Mouse (Mus musculus) hindbrain, postnatal 0 days (tissue): ENCODE data around the gene Mecp2. TPM values are rescaled to one million over a fixed set of nuclear protein-coding genes. Genes with fewer than 3 reads are reported as not detected.

ENCODE experiments used
- ATAC-seq: fragments of 200-750 bp; cut with Nextera tagmentation; 2 replicates; pipeline ENCODE4 v1.8.0; 2017; ENCODE audit warnings: mild to moderate bottlenecking, moderate TSS enrichment, moderate library complexity
- DNase-seq: peaks from one replicate; pipeline ENCODE4 v3.0.0-alpha.2; 2015; ENCODE audit warnings: low spot score
- H3K27ac ChIP-seq: fragments of 300-500 bp; sonication (generic); 2 replicates; pipeline ENCODE4 v1.5.1; 2014; ENCODE audit warnings: mild to moderate bottlenecking
- H3K27me3 ChIP-seq: fragments of 300-500 bp; sonication (generic); 2 replicates; pipeline ENCODE4 v1.6.1; 2014; ENCODE audit warnings: low read length, mixed read lengths; ENCODE audit not compliant: insufficient read depth
- H3K36me3 ChIP-seq: fragments of 300-500 bp; sonication (generic); 2 replicates; pipeline ENCODE4 v1.6.1; 2014; ENCODE audit warnings: low read length, mixed read lengths; ENCODE audit not compliant: insufficient read depth
- H3K4me1 ChIP-seq: fragments of 300-500 bp; sonication (generic); 2 replicates; pipeline ENCODE4 v1.6.1; 2014; ENCODE audit warnings: antibody characterized with exemption, low read length, mixed read lengths; ENCODE audit not compliant: insufficient read depth
- H3K4me2 ChIP-seq: fragments of 300-500 bp; sonication (generic); 2 replicates; pipeline ENCODE4 v1.6.1; 2014; ENCODE audit warnings: low read depth, mild to moderate bottlenecking, low read length, moderate library complexity, mixed read lengths
- H3K4me3 ChIP-seq: fragments of 300-500 bp; sonication (generic); 2 replicates; pipeline ENCODE4 v1.5.1; 2014; ENCODE audit warnings: low read length
- H3K9ac ChIP-seq: fragments of 300-500 bp; sonication (generic); replicated peaks from 2 replicates; pipeline ENCODE4 v1.6.1; 2014; ENCODE audit warnings: mild to moderate bottlenecking, low read length, moderate library complexity, mixed read lengths
- H3K9me3 ChIP-seq: fragments of 300-500 bp; sonication (generic); 2 replicates; pipeline ENCODE4 v1.6.1; 2016; ENCODE audit warnings: low read length, mixed read lengths
- CTCF ChIP-seq: IDR thresholded peaks from 2 replicates; pipeline ENCODE4 v1.5.1; 2016; ENCODE audit warnings: antibody characterized with exemption, control low read depth, low read depth
- WGBS: fragments of 180-500 bp; shearing (Covaris S2); extraction: QIAGEN DNeasy Blood & Tissue Kit; methylation state at CpG from one replicate; pipeline ENCODE4 v1.1.7; 2014; 5-methylcytosine and 5-hydroxymethylcytosine counted together
- polyA plus RNA-seq: library from polyadenylated mRNA; unstranded; fragments of >200 nt; fragmentation: Nextera tagmentation; extraction: Ambion mirVana; gene quantifications from 2 replicates; pipeline ENCODE4 v1.2.1, GENCODE M21; 2015
- total RNA-seq: library from RNA; depleted of rRNA; stranded (reverse); fragments of >200 nt; gene quantifications from 2 replicates; pipeline ENCODE4 v1.2.3, GENCODE M21; 2014

Mecp2 gene
- total and polyA plus RNA-seq, 2 experiments from 2014 or later, result 12.2 to 48.9 TPM

DNA sequence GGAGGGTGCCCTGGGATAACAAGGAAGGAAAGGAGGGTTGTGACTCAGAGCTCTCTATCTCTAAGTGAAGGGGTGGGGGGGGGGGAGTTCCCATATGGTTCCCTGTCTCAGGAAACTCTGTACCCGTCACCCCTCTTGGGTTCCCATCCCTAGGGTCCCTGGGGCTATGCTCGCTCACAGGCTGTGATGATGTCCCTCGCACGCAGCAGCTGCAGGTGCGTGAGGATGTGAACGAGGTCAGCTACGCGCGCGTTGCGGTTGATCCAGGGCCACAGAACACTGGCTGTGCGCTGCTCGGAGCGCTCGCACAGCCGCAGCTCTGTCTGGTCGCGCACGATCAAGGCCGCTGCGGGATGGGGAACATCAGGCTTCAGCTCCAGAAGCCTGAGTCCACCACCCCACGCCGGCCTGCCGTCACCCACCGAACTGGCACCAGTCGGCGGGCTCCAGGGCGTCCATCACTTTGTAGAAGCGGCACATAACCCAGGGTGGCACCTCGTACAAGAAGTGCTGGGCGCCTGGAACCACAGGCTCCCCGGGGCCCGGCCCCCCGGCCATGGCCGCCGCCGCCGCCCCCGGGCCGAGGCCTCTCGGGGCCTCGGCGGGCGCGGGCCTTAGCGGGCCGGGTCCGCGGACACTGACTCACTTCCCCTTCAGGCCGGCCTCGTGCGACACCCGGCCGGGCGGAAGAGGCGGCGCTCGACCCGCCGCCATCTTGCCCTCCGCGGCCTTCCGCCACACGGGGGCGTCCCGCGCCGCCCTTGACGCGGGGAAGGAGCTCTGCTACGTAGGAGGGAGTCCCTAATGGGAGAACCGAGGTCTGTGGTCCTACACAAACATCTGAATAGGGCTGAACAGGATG is 111.7 kb downstream of the Mecp2 start, which contains the start of gene Irak1:
Gene Irak1 (minus strand): TSS at position 731 of the 862 bp plus-strand sequence.
- ATAC-seq (peak; percentile 92), DNase-seq (peak; percentile 84)
- TF ChIP-seq CTCF, result peak; percentile 61
- no peaks in the 10 kb centered on the region for H3K27me3 ChIP-seq
- H3K36me3 ChIP-seq, result no peaks in the 10 kb centered on the region
- 33% methylated on average over 64 of the region's 72 CpGs for WGBS
- H3K9ac ChIP-seq, result peak within 1 kb of the TSS; percentile 80
- H3K9me3 ChIP-seq, result no peaks in the 10 kb centered on the region
- peak within 1 kb of the TSS; percentile 54 for H3K4me3 ChIP-seq
- H3K4me2 ChIP-seq, result peak within 1 kb of the TSS; percentile 63
- H3K4me1 ChIP-seq, result no peaks in the 10 kb centered on the region
- H3K27ac ChIP-seq, result peak within 1 kb of the TSS; percentile 83

DNA sequence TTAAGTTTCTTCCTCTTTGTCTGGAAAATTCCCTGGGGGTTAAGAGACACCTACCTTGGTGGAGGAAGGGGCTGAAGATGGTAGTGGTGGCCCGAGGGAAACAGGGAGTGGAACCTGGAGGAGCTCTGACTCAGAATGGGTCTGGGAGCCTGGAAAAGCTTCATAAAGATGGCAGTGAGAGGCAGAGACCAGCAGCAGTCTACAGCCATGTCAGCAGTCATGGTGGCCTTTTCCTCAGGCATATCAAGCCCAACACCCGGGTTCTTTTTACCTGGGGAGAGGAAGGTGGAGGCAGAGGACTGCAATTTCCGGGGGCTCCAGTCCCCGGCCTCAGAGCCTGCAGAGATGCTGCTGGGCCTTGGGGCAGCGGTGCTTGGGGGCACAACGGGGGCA is 112.4 kb downstream of the Mecp2 start:
- H3K4me2 ChIP-seq, result peak overlapping the region; percentile 63
- peak overlapping the region; percentile 83 for H3K27ac ChIP-seq
- peak overlapping the region; percentile 80 for H3K9ac ChIP-seq
- H3K36me3 ChIP-seq, result no peaks in the 10 kb centered on the region
- peak overlapping the region; percentile 54 for H3K4me3 ChIP-seq
- no peaks in the 10 kb centered on the region for H3K4me1 ChIP-seq
- DNase-seq, result no peak
- H3K27me3 ChIP-seq, result no peaks in the 10 kb centered on the region
- TF ChIP-seq CTCF, result no peak
- no peaks in the 10 kb centered on the region for H3K9me3 ChIP-seq
- ATAC-seq, result no peak
- WGBS, result 36% methylated on average over 6 of the region's 6 CpGs

- DNase-seq (no peak), ATAC-seq (no peak)
- TF ChIP-seq CTCF, result no peak
- H3K4me2 ChIP-seq, result no peak overlapping the region
- no peak overlapping the region for H3K9ac ChIP-seq
- H3K27ac ChIP-seq, result no peak overlapping the region
- WGBS, result 91% methylated on average over 1 of the region's 1 CpGs
- H3K9me3 ChIP-seq, result no peaks in the 10 kb centered on the region
- H3K4me3 ChIP-seq, result no peak overlapping the region
- no peaks in the 10 kb centered on the region for H3K27me3 ChIP-seq
- H3K36me3 ChIP-seq, result no peaks in the 10 kb centered on the region; the same call in 1 of the 2 replicates
- H3K4me1 ChIP-seq, result no peaks in the 10 kb centered on the region
Measured at GRCm38 (mm10) chrX:74014597-74014996, 120.6 kb downstream of the Mecp2 start.

DNA sequence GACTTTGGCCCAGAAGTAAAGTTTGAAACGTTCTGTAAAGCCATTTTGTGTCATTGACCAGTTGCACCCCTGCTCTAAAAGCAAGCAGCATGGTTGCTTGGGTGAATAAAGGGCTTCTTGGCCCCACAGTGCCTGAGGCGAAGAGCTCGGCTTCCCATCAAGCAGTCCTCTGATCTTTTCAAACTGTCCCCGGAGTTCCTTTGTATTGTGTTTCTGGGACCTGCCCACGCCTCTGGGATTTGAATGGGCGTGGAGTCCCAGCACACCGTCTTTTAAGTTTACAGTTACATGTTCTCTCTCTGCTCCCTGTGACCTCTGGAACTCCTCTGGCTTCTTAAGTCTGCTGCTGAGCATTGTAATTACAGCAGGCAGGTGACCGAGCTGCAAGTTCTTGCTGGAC is 127.1 kb downstream of the Mecp2 start:
- Histone ChIP-seq H3K4me2 (no peak overlapping the region), H3K9me3 (no peaks in the 10 kb centered on the region), H3K9ac (no peak overlapping the region), H3K27ac (no peak overlapping the region), H3K36me3 (no peaks in the 10 kb centered on the region), H3K27me3 (no peaks in the 10 kb centered on the region), H3K4me1 (no peaks in the 10 kb centered on the region), H3K4me3 (no peak overlapping the region)
- DNase-seq (no peak), ATAC-seq (no peak)
- TF ChIP-seq CTCF, result no peak
- 41% methylated on average over 8 of the region's 8 CpGs for WGBS

DNA sequence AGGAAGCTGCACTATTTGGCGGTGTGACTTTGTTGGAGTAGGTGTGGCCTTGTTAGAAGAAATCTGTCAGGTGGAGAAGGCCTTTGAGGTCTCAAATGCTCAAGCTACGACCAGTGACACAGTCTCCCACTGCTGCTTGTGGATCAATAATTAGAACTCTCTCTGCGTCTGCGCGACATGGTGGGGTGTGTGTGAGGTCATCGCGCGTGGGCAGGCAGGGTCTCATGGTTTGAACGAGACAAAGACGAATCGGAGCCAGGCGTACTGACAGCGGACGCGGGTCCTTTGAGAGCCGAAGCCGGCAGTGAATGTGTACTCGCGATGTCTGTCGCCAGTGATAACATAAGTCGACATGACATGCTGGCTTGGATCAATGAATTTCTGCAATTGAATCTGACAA is 128.8 kb downstream of the Mecp2 start:
- peak; percentile 55; the same call in 1 of the 2 replicates for ATAC-seq

GRCm38 (mm10) chrX:74003644-74004043 is 131.5 kb downstream of the Mecp2 start:
- Histone ChIP-seq H3K9me3 (no peaks in the 10 kb centered on the region), H3K27me3 (no peaks in the 10 kb centered on the region), H3K4me3 (no peak overlapping the region), H3K4me2 (no peak overlapping the region), H3K27ac (no peak overlapping the region), H3K36me3 (no peaks in the 10 kb centered on the region), H3K4me1 (no peaks in the 10 kb centered on the region), H3K9ac (no peak overlapping the region)
- no peak for ATAC-seq
- no peak for DNase-seq
- TF ChIP-seq CTCF, result no peak
- WGBS, result 58% methylated on average over 2 of the region's 2 CpGs

More for the DNA sequence above, 128.8 kb downstream of the Mecp2 start:
- H3K4me1 ChIP-seq, result no peaks in the 10 kb centered on the region
- DNase-seq, result peak; percentile 8
- no peaks in the 10 kb centered on the region for H3K36me3 ChIP-seq
- no peaks in the 10 kb centered on the region for H3K27me3 ChIP-seq
- H3K27ac ChIP-seq, result no peak overlapping the region
- no peaks in the 10 kb centered on the region for H3K9me3 ChIP-seq
- WGBS, result 77% methylated on average over 21 of the region's 21 CpGs
- TF ChIP-seq CTCF, result no peak
- no peak overlapping the region for H3K4me2 ChIP-seq
- no peak overlapping the region for H3K9ac ChIP-seq
- H3K4me3 ChIP-seq, result no peak overlapping the region

GRCm38 (mm10) chrX:74001024-74001423 is 134.1 kb downstream of the Mecp2 start:
- Histone ChIP-seq H3K27ac (no peak overlapping the region), H3K4me3 (no peak overlapping the region), H3K4me1 (no peaks in the 10 kb centered on the region), H3K27me3 (no peaks in the 10 kb centered on the region), H3K36me3 (no peaks in the 10 kb centered on the region), H3K9ac (no peak overlapping the region), H3K4me2 (no peak overlapping the region), H3K9me3 (no peaks in the 10 kb centered on the region)
- no peak for DNase-seq
- no peak for TF ChIP-seq CTCF
- 85% methylated on average over 3 of the region's 3 CpGs for WGBS
- ATAC-seq, result no peak
